Mouse (Mus musculus): ENCODE measurements at regions not wholly inside any gene's neighbourhood (a gene's known extent, or its start where the extent isn't known, plus 50 kb on each side); places are given as distances from the start of the nearest gene placed in this dataset.

DNA sequence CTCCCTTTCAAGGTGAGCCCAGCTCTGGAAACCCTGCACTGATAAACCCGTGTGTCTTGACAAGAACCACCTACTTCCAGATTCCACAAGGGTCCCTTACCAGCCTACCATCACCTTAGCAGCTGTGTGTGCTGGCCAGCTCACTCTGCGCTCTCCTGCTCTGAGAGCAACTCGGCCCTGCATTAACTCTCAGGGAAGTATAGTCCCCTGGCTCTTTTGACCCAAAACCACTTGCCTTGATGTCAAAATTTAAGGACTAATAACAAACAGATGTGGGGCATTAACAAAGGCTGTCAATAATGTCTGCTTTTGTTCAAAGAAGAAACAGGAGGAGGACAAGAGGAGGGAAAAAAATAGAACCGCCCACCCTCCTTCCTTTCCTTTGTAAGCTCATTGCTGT lies 480.3 kb downstream of the Tshz3 start:
- Histone ChIP-seq H3K4me2 (replicated peaks; ENCODE audit: low read depth, low read length) (no peak overlapping the region), H3K9me3 (ENCODE audit: low read length) (no peaks in the 10 kb centered on the region), H3K9ac (replicated peaks; ENCODE audit: low read length) (no peak overlapping the region), H3K4me3 (ENCODE audit: low read length) (no peak overlapping the region), H3K36me3 (ENCODE audit: insufficient read depth, low read length) (no peaks in the 10 kb centered on the region), H3K27me3 (ENCODE audit: insufficient read depth, low read length) (no peaks in the 10 kb centered on the region), H3K27ac (ENCODE audit: low read length) (no peak overlapping the region), H3K4me1 (ENCODE audit: insufficient read depth, low read length) (peaks cover 16% of the 10 kb centered on the region)
- 56% methylated on average over 4 of the region's 4 CpGs for WGBS
- ATAC-seq (ENCODE audit: low FRiP score, low TSS enrichment) = no peak

- Histone ChIP-seq H3K4me3 (ENCODE audit: low read length) (no peak overlapping the region; the same call in 1 of the 2 replicates), H3K9ac (replicated peaks; ENCODE audit: low read length) (no peak overlapping the region), H3K27ac (ENCODE audit: low read length) (no peak overlapping the region), H3K4me2 (replicated peaks; ENCODE audit: low read depth, low read length) (peak overlapping the region; percentile 46), H3K36me3 (ENCODE audit: insufficient read depth, low read length) (no peaks in the 10 kb centered on the region), H3K9me3 (ENCODE audit: low read length) (no peaks in the 10 kb centered on the region), H3K4me1 (ENCODE audit: insufficient read depth, low read length) (peaks cover 16% of the 10 kb centered on the region), H3K27me3 (ENCODE audit: insufficient read depth, low read length) (no peaks in the 10 kb centered on the region)
- ATAC-seq (ENCODE audit: low FRiP score, low TSS enrichment) = no peak
- 21% methylated on average over 10 of the region's 10 CpGs for WGBS
Observed at GRCm38 (mm10) chr7:37179907-37180306, 482.0 kb downstream of the Tshz3 start.

- peak; percentile 87; the same call in 1 of the 2 replicates for ATAC-seq (ENCODE audit: low FRiP score, low TSS enrichment)
- peak overlapping the region; percentile 27 for H3K4me3 ChIP-seq (ENCODE audit: low read length)
- no peaks in the 10 kb centered on the region for H3K9me3 ChIP-seq (ENCODE audit: low read length)
- 0 out of 2 replicates have a peak overlapping the region, but pooled peaks have one; percentile 26 for H3K9ac ChIP-seq (replicated peaks; ENCODE audit: low read length)
- H3K36me3 ChIP-seq (ENCODE audit: insufficient read depth, low read length) = no peaks in the 10 kb centered on the region
- H3K4me2 ChIP-seq (replicated peaks; ENCODE audit: low read depth, low read length) = peak overlapping the region; percentile 46
- WGBS = 19% methylated on average over 13 of the region's 13 CpGs
- no peaks in the 10 kb centered on the region for H3K27me3 ChIP-seq (ENCODE audit: insufficient read depth, low read length)
- peaks cover 16% of the 10 kb centered on the region for H3K4me1 ChIP-seq (ENCODE audit: insufficient read depth, low read length)
- no peak overlapping the region for H3K27ac ChIP-seq (ENCODE audit: low read length)
Observed at GRCm38 (mm10) chr7:37180416-37180815, 482.5 kb downstream of the Tshz3 start.

DNA sequence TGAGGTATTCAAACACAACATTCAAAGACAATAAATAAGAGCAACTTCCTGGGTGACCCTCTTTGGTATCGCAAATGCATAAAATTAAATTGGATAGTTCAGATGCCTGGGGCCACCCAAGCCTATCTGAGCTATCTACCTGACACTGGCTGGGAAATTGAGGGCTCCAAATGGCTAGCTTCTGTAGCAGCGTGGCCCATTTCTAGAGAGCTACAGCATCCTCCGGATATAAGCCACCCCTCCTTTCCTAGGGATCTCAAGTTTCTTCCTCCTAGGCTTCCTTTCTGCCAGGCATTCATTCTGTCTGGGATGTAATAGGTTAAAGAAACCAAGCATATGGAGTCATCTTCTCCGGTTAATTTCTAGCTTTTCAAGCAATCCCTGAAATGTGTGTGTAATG lies 483.2 kb downstream of the Tshz3 start:
- Histone ChIP-seq H3K9ac (replicated peaks; ENCODE audit: low read length) (no peak overlapping the region), H3K27me3 (ENCODE audit: insufficient read depth, low read length) (no peaks in the 10 kb centered on the region), H3K4me1 (ENCODE audit: insufficient read depth, low read length) (peaks cover 16% of the 10 kb centered on the region), H3K36me3 (ENCODE audit: insufficient read depth, low read length) (no peaks in the 10 kb centered on the region), H3K9me3 (ENCODE audit: low read length) (no peaks in the 10 kb centered on the region), H3K4me3 (ENCODE audit: low read length) (no peak overlapping the region), H3K4me2 (replicated peaks; ENCODE audit: low read depth, low read length) (peak overlapping the region; percentile 46; the same call in 1 of the 2 replicates), H3K27ac (ENCODE audit: low read length) (no peak overlapping the region)
- ATAC-seq (ENCODE audit: low FRiP score, low TSS enrichment) = peak; percentile 65; the same call in 1 of the 2 replicates
- 22% methylated on average over 4 of the region's 4 CpGs for WGBS

DNA sequence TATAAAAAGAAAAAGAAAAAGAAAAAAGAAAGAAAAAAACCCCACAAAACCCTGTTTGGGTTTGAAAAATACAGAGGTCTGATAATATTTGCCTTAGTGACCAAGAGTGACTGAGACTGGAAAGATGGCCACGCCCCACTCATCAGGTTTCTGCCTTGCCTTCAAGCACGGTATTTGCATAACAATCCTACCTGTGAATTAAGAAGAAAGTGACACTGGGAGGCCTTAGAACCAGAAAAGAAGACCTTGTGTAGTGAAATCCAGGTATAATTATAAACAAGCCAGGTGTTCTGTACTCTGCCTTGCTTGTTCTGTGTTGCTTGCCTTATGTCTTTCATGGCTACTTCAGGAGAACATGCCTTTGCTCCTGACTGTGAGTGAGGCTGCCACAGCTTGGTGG lies 494.6 kb downstream of the Tshz3 start:
- Histone ChIP-seq H3K4me1 (ENCODE audit: insufficient read depth, low read length) (no peaks in the 10 kb centered on the region), H3K36me3 (ENCODE audit: insufficient read depth, low read length) (no peaks in the 10 kb centered on the region), H3K9ac (replicated peaks; ENCODE audit: low read length) (no peak overlapping the region), H3K4me3 (ENCODE audit: low read length) (no peak overlapping the region), H3K27ac (ENCODE audit: low read length) (no peak overlapping the region), H3K27me3 (ENCODE audit: insufficient read depth, low read length) (no peaks in the 10 kb centered on the region), H3K4me2 (replicated peaks; ENCODE audit: low read depth, low read length) (no peak overlapping the region), H3K9me3 (ENCODE audit: low read length) (no peaks in the 10 kb centered on the region)
- ATAC-seq (ENCODE audit: low FRiP score, low TSS enrichment) = no peak
- whole genome bisulfite sequencing = 30% methylated on average over 2 of the region's 2 CpGs

- Histone ChIP-seq H3K4me2 (replicated peaks; ENCODE audit: low read depth, low read length) (no peak overlapping the region), H3K27ac (ENCODE audit: low read length) (no peak overlapping the region), H3K4me1 (ENCODE audit: insufficient read depth, low read length) (no peaks in the 10 kb centered on the region), H3K27me3 (ENCODE audit: insufficient read depth, low read length) (no peaks in the 10 kb centered on the region), H3K9me3 (ENCODE audit: low read length) (0 out of 2 replicates have a peak, but pooled peaks cover 4% of the 10 kb centered on the region), H3K9ac (replicated peaks; ENCODE audit: low read length) (no peak overlapping the region), H3K4me3 (ENCODE audit: low read length) (no peak overlapping the region), H3K36me3 (ENCODE audit: insufficient read depth, low read length) (no peaks in the 10 kb centered on the region)
- WGBS = 57% methylated on average over 5 of the region's 5 CpGs
- ATAC-seq (ENCODE audit: low FRiP score, low TSS enrichment) = no peak; the same call in 1 of the 2 replicates
Observed at GRCm38 (mm10) chr7:37204800-37205199, 506.9 kb downstream of the Tshz3 start.

DNA sequence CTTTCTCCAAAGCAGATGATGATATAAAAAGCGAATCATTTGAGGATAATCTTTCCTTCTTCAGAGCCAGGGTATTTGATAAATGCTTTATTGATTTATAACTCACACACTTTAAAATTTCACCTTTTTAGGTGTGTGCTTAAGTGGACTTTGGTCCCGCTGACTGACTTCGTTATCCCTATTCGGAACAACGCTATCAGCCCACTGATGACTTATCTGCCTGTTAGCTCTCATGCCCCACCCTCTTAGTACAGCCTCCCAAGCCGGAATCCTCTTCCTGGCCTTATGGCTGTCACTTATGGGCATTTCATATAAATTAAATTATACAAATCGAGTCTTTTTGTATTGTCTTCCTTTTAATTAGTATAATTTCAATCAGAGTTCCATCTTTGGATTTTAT lies 510.4 kb downstream of the Tshz3 start:
- no peaks in the 10 kb centered on the region for H3K27me3 ChIP-seq (ENCODE audit: insufficient read depth, low read length)
- ATAC-seq (ENCODE audit: low FRiP score, low TSS enrichment) = no peak
- 91% methylated on average over 7 of the region's 7 CpGs for WGBS
- H3K9ac ChIP-seq (replicated peaks; ENCODE audit: low read length) = no peak overlapping the region
- no peak overlapping the region for H3K27ac ChIP-seq (ENCODE audit: low read length)
- H3K36me3 ChIP-seq (ENCODE audit: insufficient read depth, low read length) = no peaks in the 10 kb centered on the region
- H3K9me3 ChIP-seq (ENCODE audit: low read length) = 0 out of 2 replicates have a peak, but pooled peaks cover 4% of the 10 kb centered on the region
- H3K4me3 ChIP-seq (ENCODE audit: low read length) = no peak overlapping the region
- peaks cover 3% of the 10 kb centered on the region; the same call in 1 of the 2 replicates for H3K4me1 ChIP-seq (ENCODE audit: insufficient read depth, low read length)
- H3K4me2 ChIP-seq (replicated peaks; ENCODE audit: low read depth, low read length) = no peak overlapping the region

- H3K9me3 ChIP-seq (ENCODE audit: low read length) = no peaks in the 10 kb centered on the region
- H3K27ac ChIP-seq (ENCODE audit: low read length) = no peak overlapping the region
- H3K4me2 ChIP-seq (replicated peaks; ENCODE audit: low read depth, low read length) = peak overlapping the region; percentile 48
- no peaks in the 10 kb centered on the region for H3K36me3 ChIP-seq (ENCODE audit: insufficient read depth, low read length)
- H3K4me3 ChIP-seq (ENCODE audit: low read length) = peak overlapping the region; percentile 16; the same call in 1 of the 2 replicates
- peak; percentile 39; the same call in 1 of the 2 replicates for ATAC-seq (ENCODE audit: low FRiP score, low TSS enrichment)
- H3K27me3 ChIP-seq (ENCODE audit: insufficient read depth, low read length) = no peaks in the 10 kb centered on the region
- 26% methylated on average over 3 of the region's 3 CpGs for WGBS
- H3K4me1 ChIP-seq (ENCODE audit: insufficient read depth, low read length) = peaks cover 11% of the 10 kb centered on the region; the same call in 1 of the 2 replicates
- H3K9ac ChIP-seq (replicated peaks; ENCODE audit: low read length) = no peak overlapping the region
Observed at GRCm38 (mm10) chr7:37213751-37214181, 515.8 kb downstream of the Tshz3 start.

DNA sequence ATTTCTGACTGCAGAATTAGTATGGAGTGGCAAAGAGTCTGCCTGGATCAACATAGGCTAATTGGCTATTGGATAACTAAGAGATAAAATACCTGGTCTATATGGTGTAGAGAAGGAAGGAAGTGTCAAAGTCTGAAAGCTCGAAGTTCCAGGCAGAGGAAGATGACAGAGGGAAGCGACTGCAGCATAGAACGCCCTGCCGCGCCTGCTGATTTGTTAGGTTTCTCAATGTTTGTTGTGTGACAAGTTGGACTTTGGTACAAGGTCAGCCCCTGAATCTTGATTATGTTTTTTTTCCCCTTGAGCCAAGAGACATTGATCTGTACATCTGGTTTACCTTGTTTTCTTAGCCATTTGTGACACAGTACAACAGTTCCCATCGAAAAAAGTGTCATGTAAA lies 517.6 kb downstream of the Tshz3 start:
- 89% methylated on average over 6 of the region's 6 CpGs for WGBS
- no peak overlapping the region for H3K27ac ChIP-seq (ENCODE audit: low read length)
- no peak for ATAC-seq (ENCODE audit: low FRiP score, low TSS enrichment)

GRCm38 (mm10) chr7:37220476-37220875 lies 522.6 kb downstream of the Tshz3 start:
- whole genome bisulfite sequencing = 93% methylated on average over 5 of the region's 5 CpGs
- no peaks in the 10 kb centered on the region for H3K4me1 ChIP-seq (ENCODE audit: insufficient read depth, low read length)
- H3K9ac ChIP-seq (replicated peaks; ENCODE audit: low read length) = no peak overlapping the region
- peaks cover 9% of the 10 kb centered on the region; the same call in 1 of the 2 replicates for H3K9me3 ChIP-seq (ENCODE audit: low read length)
- no peaks in the 10 kb centered on the region for H3K36me3 ChIP-seq (ENCODE audit: insufficient read depth, low read length)
- H3K27me3 ChIP-seq (ENCODE audit: insufficient read depth, low read length) = no peaks in the 10 kb centered on the region
- H3K4me2 ChIP-seq (replicated peaks; ENCODE audit: low read depth, low read length) = no peak overlapping the region
- no peak overlapping the region for H3K27ac ChIP-seq (ENCODE audit: low read length)
- no peak overlapping the region for H3K4me3 ChIP-seq (ENCODE audit: low read length)
- no peak for ATAC-seq (ENCODE audit: low FRiP score, low TSS enrichment)

More for the DNA sequence above, 517.6 kb downstream of the Tshz3 start:
- Histone ChIP-seq H3K27me3 (ENCODE audit: insufficient read depth, low read length) (no peaks in the 10 kb centered on the region), H3K36me3 (ENCODE audit: insufficient read depth, low read length) (no peaks in the 10 kb centered on the region), H3K9me3 (ENCODE audit: low read length) (0 out of 2 replicates have a peak, but pooled peaks cover under 1% of the 10 kb centered on the region), H3K4me1 (ENCODE audit: insufficient read depth, low read length) (peaks cover 11% of the 10 kb centered on the region; the same call in 1 of the 2 replicates), H3K4me3 (ENCODE audit: low read length) (no peak overlapping the region), H3K9ac (replicated peaks; ENCODE audit: low read length) (no peak overlapping the region), H3K4me2 (replicated peaks; ENCODE audit: low read depth, low read length) (no peak overlapping the region)

Data from kidney, embryonic 16.5 days (tissue).